Mouse (Mus musculus): ENCODE measurements at regions not wholly inside any gene's neighbourhood (a gene's known extent, or its start where the extent isn't known, plus 50 kb on each side); places are given as distances from the start of the nearest gene placed in this dataset.
A peak's percentile ranks its signal among the peaks of the same experiment; 100 is the strongest.

DNA sequence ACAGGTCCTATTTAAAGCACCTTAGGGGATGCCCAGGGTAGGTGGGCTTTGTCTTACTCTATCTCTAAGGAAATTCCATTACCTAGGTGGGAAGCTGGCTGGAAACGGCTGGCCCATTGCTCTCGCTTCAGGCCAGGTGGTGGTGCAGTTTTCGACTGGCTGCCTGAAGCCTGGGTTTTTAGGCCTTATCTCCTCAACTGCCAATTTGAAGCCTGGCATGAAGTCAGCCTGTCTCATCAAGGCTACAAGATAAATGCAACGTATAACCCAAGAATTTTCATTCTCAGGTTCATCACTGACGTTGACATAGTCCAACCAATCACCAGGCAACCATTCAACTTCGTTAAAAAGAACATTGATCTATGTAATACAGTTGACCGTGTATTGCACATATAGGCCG lies 417.3 kb upstream of the Gm6657 start:
- no peak for DNase-seq (ENCODE audit: low spot score)

DNA sequence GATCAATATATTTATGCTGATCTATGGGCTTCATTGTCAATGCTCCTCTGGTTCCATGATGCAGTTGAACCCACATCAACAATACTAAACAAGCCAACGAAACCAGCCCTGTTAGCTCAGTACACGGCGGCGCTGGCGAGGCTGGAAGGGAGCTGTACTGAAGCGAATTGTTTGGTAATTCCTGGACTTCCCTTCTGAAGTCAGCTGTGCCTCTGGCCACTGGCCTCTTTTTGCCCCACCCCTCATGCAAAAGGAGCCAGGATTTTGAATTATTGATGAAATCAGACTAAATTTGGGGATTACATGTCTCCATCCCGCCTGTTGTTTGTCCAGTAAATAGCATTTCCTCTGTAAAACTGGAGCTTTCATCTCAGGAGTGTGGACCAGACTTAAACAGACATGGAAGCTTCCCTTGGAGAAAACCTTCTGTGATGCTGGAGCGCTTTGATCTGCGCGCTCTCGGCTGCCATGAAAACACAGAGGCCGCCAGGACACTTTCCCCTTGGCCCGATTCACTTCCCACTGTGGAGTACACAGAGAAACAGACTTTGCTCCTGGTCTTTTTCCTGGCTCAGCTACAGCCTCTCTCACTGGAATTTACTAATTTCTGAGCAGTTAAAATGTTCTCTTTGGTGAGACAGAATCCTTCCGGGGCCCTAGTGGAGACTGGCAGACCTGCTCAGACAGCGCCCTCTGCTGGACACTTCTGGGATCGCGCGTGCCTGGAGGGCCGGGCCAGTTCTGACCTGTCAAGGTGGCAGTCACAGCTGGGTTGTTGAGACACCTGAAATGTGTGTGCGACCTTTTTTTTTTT lies 412.9 kb upstream of the Gm6657 start:
- peak; percentile 91 for DNase-seq (ENCODE audit: low spot score)

DNA sequence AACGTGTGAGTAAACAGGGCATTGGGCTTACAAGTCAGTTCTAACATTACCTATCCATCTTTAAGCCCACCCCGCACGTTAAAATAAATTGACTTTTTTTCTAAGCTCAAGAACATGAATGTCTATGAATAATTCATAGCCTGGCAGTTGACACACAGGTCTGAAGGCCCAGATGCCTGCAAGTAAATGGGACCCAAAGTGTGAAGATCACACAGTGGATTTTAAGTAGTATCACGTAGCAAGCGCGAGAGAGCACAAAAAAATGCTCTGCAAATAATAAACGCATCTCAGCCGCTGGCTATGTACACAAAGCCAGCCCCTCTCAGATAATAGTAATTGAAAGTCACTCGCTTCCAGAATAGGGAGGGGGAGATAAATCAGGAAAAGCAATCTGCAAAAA lies 410.1 kb upstream of the Gm6657 start:
- no peak for DNase-seq (ENCODE audit: low spot score)

DNA sequence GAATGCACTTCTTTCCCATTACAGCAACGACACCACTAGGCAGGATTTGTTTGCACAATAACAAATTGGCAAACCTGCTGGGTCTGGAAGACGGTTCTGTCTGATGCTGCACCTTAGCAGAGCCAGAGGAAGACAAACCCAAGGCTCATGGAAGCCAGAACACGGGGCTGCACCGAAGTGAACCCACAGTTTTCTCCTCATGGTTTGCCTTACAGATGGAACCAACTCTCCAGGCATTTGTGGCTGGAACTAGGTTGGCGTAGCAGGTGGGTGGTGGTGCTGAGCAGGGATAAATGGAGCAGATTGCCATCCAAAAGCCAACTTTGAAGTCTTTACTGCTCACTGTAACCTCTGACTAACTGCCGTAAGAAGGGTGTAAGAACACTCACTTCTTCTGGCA lies 408.4 kb upstream of the Gm6657 start:
- no peak for DNase-seq (ENCODE audit: low spot score)

DNA sequence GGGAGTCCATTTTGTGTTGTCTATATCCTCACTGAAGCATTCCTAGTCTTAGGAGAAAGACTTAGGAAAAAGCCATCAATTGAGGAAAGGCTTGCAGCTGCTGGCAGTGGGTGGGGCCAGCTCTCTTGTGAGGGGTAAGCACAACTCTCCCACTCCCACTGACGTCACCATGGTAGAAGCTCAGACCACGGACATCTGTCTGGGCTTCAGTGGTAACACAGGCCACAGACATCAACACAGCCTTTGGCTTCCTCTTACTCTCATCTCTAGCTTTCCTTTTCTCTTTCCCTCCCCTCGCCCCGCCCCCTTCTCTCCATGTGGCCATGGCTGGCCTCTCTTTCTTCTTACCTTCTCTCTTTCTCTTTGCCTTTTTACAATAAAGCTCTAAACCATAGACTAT lies 407.4 kb upstream of the Gm6657 start:
- DNase-seq (ENCODE audit: low spot score) = no peak

DNA sequence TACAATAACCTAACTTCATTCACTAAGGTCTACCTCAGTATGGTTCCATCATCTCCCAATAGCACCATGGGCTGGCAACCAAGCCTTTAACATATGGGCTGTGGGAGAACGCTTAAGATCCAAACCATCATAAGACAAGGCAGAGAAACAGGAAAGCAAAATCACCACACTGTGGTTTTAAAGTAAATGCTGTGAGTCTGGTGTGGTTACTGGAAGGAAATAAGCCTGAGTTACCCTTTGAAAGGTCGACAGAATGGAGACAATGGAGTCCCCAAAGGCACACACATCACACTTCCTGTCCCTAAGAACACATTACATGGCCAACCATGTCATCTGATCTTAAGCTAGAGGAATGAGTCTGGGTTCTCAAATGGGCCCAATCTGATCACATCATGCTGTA lies 405.8 kb upstream of the Gm6657 start:
- no peak for DNase-seq (ENCODE audit: low spot score)

DNA sequence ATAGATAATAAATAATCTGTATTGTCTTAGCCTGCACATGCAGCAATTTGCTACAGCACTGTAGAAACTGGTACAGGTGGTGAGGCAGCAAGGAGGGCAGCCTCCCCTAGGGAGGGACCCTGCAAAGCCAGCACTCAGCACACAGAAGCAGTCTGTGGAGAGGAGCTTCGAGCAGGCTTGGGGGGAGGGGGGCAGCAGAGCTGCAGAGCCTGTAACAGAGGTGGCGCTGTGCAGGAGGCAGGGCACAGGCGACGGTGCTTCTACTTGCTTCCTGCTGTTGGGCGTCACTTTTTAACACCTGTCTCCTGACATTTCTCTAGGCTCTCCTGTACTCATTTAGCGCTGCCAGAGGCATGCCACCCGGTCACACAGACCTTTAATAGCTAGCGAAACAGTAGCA lies 404.6 kb upstream of the Gm6657 start:
- DNase-seq (ENCODE audit: low spot score) = peak; percentile 71

DNA sequence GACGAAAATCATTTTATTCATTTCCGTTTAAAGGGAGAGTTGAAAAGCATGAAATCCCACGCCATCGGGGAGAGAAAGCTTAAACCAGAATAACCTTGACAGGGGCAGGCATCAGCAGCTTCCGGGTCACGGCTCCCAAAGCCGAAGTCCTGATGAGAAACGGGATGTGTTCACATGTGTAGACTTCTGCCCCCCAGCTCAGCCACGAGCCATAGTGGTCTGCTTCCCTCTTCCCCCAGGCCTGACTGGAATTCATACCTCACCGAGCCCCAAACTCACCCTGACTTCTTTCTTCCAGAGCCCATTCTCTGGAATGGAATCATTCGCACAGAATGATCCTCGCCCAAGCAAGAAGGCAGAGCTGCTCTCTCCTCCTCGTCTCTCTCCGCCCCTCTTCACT lies 404.2 kb upstream of the Gm6657 start:
- no peak for DNase-seq (ENCODE audit: low spot score)

DNA sequence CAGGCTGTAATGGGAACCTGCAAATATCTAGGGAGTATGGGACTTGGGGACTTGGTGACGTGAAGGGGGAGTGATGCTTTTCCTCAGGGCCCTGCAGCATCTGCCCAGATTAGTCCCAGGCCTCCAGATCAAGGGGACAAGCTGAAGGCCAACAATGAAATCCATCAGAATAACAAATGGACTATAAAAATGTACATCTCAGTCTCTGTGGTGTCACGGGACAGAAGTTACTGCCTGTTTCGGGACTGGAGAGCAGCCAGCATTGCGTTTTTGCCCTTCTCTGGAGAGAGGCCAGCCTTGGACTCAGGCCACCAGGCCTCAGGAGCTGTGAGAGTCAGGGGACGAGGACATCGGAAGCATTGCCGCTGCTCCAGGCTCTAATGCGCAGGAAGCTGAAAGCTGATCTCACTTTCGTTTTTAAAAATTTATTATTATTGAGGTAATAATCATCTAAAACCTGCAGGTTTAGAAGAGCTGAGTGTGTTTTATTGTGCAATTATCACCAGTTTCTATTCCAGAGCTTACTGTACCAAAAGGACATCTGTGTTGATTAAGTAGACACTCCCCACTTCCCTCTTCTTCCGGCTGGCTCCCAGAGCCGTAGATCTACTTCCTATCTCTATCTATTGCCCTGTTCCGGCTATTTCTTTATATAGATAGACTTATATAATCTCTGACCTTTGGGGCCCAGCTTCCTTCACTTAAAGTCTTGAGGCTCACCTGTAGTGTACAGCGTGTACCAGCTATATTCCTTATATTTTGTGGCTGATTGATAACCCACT lies 403.0 kb upstream of the Gm6657 start:
- DNase-seq (ENCODE audit: low spot score) = no peak

DNA sequence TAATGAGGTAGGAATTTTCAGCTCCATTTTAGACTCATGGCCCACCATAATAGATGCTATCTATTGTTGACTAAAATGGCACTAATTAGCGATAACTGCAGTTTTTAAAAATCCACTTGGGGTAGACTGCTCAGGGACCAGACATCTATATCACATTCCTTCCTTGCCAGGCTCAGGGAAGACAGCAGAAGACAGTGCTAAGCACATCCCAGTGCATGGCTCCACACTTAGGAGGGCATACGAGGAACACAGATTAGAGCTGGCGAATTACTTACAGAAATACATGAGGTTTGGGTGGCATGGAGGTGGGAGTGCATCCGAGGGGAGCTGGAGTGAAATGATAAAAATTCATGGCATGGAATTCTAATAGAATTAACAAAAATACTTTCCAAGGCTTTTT lies 395.5 kb upstream of the Gm6657 start:
- no peak for DNase-seq (ENCODE audit: low spot score)

DNA sequence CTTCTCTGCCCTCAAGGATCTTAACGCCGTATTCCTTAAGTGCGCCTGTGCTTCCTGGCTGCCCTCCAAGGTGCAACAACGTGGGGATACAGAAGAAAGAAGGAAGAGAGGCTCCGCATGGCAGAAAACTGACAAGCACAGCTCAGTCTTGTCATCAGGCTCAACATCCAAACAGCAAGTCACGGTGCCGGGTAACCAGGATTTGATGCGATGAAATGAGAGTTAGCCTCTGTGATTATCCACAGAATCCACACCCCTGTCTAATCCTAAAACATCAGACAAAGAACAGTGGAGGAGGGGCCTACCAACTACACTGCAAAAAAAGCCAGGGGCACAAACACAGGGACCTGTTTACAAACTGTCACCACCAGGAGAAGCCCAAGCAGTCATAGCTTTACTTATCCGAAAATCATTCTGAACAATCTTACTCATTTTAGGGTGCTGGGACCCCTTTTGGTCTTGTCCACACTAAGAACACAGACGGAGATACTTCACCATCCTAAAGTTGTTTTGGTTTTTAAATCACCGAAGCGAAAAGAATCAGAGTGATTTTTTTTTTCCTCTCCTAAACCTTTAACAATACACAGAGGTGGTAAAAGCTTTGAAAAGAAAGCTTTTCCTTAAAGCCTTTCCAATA lies 394.8 kb upstream of the Gm6657 start:
- no peak for DNase-seq (ENCODE audit: low spot score)

DNA sequence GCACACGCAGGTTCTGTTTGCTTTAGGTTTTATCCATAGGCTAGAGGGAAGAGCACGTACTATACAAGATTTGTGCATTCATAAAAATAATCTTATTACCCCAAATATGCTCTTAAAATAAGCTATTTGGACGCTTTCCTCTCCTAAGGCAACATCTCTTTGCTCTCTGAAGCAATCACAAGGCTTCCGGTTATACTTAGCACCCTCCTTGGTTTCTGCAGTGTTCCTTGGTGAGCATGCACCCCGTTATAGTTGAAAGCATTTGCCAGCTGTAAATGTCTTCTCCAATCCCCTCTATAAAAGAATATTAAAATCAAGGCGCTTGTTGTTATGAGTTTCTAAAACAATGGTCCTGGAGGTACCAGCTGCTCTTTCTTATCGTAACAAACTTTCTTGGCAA lies 386.4 kb upstream of the Gm6657 start:
- no peak for DNase-seq (ENCODE audit: low spot score)

DNA sequence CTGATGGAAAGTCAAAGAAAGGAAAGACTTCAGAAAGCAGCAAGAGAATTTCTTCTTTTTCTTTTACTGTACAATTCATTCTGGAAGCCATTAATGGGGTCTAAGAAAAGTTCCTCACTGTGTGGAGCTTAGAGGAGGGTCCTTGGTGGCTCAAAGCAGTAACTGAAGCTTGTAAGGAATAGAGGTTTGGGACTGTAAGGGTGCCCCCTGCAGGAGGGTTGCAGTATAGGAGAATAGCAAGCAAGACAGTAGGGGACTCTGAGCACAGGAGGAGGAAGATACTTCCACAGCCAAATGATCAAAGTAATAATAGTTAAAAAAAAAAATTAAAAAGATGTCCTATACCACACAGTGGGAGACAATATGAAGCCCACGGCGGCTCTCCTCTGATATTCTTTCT lies 382.8 kb upstream of the Gm6657 start:
- DNase-seq (ENCODE audit: low spot score) = peak; percentile 67

DNA sequence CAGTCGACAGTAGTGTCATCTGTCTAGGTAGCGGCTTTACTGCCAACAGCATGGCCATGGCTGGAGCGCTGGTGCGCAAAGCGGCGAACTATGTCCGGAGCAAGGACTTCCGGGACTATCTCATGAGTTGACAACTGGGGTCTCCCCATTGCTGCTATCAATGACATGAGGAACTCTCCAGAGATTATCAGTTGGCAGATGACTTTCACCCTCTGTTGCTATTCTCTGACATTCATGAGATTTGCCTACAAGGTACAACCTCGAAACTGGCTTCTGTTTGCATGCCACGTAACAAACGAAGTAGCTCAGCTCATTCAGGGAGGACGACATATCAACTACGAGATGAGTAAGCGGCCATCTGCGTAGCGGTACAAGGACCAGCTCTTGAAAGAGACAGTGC lies 374.6 kb upstream of the Gm6657 start:
- DNase-seq (ENCODE audit: low spot score) = no peak

DNA sequence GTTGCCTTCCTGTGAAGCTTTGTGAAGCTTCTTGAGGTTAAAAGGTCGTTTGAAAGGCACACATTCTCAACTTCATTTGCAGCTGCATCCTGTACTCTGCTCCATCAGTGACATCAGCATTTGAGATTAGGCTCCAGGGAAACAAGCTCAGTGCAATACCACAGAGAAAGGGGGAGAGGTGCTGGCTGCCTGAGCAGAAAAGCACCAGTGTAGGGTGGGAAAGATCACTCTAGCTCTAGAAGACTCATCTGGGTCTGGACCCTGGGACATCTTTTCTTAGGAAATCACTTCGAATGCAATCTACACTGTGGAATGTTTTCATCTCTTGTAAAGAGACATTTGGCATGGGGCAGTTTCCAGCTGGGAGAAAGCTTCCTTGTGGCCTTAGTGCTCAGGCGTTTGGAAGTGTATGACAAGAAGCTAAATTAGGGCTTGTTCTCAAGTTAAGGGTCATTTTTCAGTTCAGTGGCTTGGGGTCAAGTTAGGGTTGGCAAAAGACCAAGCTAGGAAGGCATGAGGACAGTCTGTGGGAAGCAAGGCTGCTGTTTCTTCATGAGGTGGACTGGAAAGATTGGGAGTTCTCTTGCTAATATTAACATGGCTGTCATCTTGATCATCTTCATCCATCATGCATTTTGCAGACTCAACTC lies 370.5 kb upstream of the Gm6657 start:
- no peak for DNase-seq (ENCODE audit: low spot score)

DNA sequence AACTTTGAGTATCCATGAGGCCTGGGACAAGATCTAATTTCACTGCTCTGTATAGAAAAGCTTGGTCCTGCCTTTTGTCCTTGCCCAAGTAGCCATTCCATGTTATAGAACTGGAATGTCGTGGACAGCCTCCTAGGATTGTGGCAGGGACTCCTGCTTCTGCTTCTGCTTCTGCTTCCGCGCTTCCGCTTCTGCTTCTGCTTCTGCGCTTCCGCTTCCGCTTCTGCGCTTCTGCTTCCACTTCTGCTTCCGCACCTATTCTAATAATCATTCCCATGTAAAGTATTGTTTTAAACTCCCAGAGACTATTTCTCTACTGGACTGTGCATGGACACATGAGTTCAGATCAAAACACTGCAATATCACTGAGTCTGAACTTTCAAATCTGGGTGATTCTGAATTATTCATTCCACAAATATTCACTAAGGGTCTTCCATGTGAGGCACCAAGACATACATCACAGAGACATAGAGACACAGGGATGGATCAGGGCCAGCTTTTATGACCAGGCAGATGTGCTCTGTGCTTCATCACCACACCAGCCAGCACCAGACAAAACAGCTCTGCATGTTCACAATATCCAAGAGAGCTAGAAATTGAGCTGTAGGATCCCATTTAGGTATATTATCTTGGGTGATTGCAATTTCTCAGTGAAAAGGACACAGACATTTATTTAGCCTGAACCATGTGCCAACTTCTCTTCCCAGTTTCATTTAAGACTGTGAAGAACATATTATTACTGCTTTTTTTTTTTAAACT lies 360.5 kb upstream of the Gm6657 start:
- DNase-seq (ENCODE audit: low spot score) = no peak

DNA sequence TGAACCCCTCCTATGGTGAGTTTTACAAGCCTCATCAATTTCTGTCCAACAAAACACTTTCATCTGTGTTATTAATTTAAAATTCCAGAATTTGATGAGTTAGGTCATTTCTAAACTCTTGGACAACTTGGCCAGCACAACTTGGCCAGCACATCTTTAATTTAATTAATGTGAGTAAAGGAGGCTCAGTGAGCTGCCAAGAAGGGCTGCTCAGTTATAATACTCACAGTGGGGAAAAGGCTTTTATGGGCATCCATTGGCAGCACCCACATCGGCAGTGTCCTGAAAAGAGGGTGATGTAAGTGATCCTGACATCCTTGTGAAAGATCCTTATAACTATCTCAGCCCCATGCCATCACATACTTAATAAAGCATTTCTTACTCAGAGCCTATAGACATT lies 359.2 kb upstream of the Gm6657 start:
- DNase-seq (ENCODE audit: low spot score) = no peak

DNA sequence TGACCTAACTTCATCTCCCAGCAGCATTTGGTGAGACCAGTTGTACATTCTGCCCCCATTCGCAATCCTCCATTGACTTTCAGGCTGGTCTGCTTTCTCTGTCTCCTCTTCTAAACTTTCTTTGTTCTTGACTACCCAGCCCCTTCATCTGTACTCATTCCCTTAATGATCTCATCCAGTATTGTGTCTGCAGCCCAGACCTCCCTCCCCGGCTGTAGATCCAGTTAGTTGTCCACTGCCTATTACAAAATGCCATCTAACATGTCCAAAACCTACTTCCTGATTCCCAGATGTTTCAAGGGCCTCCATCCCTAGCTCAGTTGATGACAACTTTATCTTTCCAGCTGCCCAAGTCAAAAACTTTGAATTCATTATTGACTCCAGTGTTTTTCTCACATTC lies 357.8 kb upstream of the Gm6657 start:
- no peak for DNase-seq (ENCODE audit: low spot score)

DNA sequence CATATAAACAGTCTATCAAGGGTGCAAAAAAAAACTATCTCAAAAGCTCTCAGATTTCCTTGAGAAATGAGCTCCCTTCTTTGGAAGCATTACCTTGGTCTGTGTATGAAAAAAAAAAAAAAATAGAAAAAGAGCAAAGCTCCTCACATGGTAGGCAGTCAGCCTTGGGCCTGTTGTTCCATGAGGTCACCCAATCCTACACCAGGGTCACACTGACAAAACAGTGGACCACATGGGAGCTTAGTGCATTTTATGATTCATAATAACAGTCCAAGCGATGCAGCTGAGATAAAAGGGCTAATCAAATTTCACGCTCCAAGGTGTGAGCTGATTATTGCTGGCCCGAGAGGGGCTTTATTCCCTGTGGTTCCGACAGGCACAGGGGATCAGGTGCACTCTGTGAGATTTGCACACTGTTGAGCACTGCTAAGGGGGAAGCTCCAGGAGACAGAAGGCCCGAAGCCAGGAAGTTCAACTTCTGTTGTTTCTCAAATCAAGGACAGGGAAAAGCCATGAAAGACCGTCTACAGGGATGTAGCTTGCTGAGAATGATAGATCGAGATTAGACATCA lies 352.1 kb upstream of the Gm6657 start:
- DNase-seq (ENCODE audit: low spot score) = peak; percentile 31

DNA sequence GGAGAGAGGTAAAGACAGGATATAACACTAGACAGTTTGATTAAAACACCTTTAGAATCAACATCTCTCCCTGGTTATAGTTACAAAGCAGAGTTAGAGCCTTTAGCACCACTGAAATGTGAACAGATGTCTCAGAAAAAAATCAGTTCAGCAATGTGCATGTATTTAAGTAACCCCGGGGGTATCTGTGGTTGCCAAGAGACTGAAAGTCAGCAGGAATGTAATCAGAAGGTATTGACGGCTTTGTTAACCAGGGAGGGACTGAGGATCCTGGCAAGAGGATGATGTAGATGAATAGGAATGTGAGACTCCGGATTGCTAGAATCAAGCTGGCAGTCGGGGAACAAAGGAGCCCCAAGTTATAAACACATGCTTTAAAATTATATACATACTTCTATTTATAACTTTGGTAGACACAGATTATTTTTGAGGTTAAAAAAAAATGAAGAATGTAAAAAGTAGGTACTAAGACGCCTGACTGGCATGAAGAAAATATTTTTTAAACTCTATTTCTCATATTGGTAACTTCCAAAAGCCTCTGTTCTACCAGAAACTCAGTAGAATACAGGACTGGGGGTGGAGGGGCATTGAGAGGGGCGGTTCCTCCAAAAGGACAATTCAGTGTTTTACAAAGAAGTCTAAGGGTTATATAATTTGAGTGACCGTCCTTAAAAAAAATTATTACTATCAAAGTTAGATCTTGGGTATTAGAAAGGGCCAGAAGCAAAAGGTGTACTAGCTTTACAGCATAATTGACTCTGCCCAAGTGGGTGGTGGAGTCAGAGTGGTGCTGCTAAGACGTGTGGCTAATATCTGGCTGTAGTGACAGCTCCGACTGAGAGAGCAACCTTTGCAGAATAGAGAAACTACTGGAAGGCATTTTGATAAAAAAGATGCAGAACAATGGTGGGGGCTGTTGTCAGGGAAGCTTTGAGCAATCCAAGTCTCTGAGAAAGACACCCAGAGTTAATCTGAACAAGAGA lies 341.2 kb upstream of the Gm6657 start:
- DNase-seq (ENCODE audit: low spot score) = peak; percentile 46
